Mouse (Mus musculus) embryonic facial prominence, embryonic 11.5 days (tissue): Measurements from ENCODE around the gene Prph. TPM values are rescaled to one million over a fixed set of nuclear protein-coding genes. Genes with fewer than 3 reads are reported as not detected.
A peak's percentile ranks its signal among the peaks of the same experiment; 100 is the strongest.

Source experiments
- ATAC-seq: fragments of 200-750 bp; cut with Nextera tagmentation; replicated peaks from 2 replicates; pipeline ENCODE4 v1.8.0; 2017; ENCODE audit warnings: low read depth; ENCODE audit not compliant: insufficient number of reproducible peaks, low FRiP score, low TSS enrichment
- DNase-seq: peaks from one replicate; pipeline ENCODE4 v3.0.0-alpha.2; 2015; ENCODE audit warnings: low spot score
- H3K27ac ChIP-seq: fragments of 300-500 bp; sonication (generic); replicated peaks from 2 replicates; pipeline ENCODE4 v1.5.1; 2014; ENCODE audit warnings: mild to moderate bottlenecking, low read depth, low read length, control low read depth
- H3K27me3 ChIP-seq: fragments of 300-500 bp; sonication (generic); 2 replicates; pipeline ENCODE4 v1.6.1; 2014; ENCODE audit warnings: mild to moderate bottlenecking, low read length, moderate library complexity, mixed read lengths; ENCODE audit not compliant: control insufficient read depth, insufficient read depth
- H3K36me3 ChIP-seq: fragments of 300-500 bp; sonication (generic); replicated peaks from 2 replicates; pipeline ENCODE4 v1.6.1; 2014; ENCODE audit warnings: low read depth, mild to moderate bottlenecking, low read length, moderate library complexity, mixed read lengths; ENCODE audit not compliant: control insufficient read depth, insufficient read depth
- H3K4me1 ChIP-seq: fragments of 300-500 bp; sonication (generic); 2 replicates; pipeline ENCODE4 v1.6.1; 2014; ENCODE audit warnings: low read length, mixed read lengths; ENCODE audit not compliant: control insufficient read depth, insufficient read depth
- H3K4me2 ChIP-seq: fragments of 300-500 bp; sonication (generic); 2 replicates; pipeline ENCODE4 v1.6.1; 2014; ENCODE audit warnings: low read depth, mild to moderate bottlenecking, control low read depth, low read length, moderate library complexity
- H3K4me3 ChIP-seq: fragments of 300-500 bp; sonication (generic); 2 replicates; pipeline ENCODE4 v1.5.1; 2014; ENCODE audit warnings: low read depth, low read length, control low read depth
- H3K9ac ChIP-seq: fragments of 300-500 bp; sonication (generic); replicated peaks from 2 replicates; pipeline ENCODE4 v1.6.1; 2014; ENCODE audit warnings: mild to moderate bottlenecking, control low read depth, low read length
- H3K9me3 ChIP-seq: fragments of 300-500 bp; sonication (generic); replicated peaks from 2 replicates; pipeline ENCODE4 v1.6.1; 2016; ENCODE audit warnings: mild to moderate bottlenecking, low read length, inconsistent platforms, mixed read lengths; ENCODE audit not compliant: control insufficient read depth
- WGBS: fragments of 180-500 bp; shearing (Covaris S2); extraction: QIAGEN DNeasy Blood & Tissue Kit; methylation state at CpG from one replicate; pipeline ENCODE4 v1.1.7; 2014; 5-methylcytosine and 5-hydroxymethylcytosine counted together
- polyA plus RNA-seq: library from polyadenylated mRNA; unstranded; fragments of >200 nt; fragmentation: Nextera tagmentation; extraction: Ambion mirVana; gene quantifications from 2 replicates; pipeline ENCODE4 v1.2.1, GENCODE M21; 2014

Gene Prph
- polyA plus RNA-seq, 1 experiment from 2014 or later, result 17.1 TPM

DNA sequence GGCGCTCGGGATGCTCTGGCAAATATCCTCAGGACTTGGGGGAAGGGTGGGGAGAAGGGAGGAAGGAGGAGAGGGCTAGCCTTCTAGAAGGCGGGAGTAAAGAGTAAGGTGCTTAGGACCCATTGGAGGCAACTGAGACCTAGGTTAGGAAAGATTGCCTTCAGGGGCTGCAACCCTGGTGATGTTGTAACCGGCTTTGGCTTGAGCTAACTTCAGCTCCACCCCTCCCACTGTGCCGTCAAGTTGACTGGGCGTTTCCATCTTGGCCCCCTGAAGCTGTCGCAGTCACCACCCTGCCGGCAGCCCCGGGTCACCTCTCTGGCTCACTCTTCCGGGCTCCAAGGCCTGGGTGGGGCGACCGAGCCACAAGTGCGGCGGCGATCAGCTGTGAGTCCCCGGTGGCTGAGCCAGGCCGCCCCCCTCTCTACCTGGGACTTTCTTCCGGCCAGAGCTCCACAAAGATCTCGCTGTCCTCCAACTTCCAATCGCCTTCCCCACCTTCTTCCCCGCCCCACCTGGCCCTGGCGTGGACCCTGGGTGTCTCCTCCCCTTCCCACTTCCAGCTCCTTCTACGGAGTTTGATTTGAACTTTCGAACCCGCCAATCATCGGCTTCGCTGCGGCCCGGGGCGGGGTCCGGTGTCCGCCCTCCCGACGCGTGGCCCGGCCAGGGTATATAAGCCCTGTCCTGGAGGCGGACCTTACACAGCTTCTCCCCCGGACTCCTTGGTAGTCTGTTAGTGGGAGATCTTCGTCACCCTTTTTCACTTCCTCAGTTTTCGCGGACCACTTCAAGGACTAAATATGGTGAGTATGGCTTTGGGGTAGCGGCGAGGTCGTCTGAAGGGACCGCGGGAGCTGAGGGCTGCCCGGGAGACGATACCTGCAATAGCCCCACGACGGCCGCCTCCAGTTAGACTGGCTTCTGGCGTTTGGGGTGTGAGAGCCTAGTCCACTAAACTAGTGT is 25.1 kb upstream of the Prph start, which contains the start of gene Tuba1c:
TSS of gene Tuba1c (plus strand) at position 273 of the 966 bp plus-strand sequence.
- no peaks in the 10 kb centered on the region for H3K36me3 ChIP-seq
- WGBS, result under 1% methylated on average over 52 of the region's 52 CpGs
- H3K4me1 ChIP-seq, result no peaks in the 10 kb centered on the region; the same call in 1 of the 2 replicates
- DNase-seq (peak; percentile 94), ATAC-seq (peak; percentile 89)
- no peaks in the 10 kb centered on the region for H3K9me3 ChIP-seq
- H3K9ac ChIP-seq, result peak within 1 kb of the TSS; percentile 65
- peak within 1 kb of the TSS; percentile 83 for H3K4me2 ChIP-seq
- H3K4me3 ChIP-seq, result peak within 1 kb of the TSS; percentile 45
- peak within 1 kb of the TSS; percentile 79 for H3K27ac ChIP-seq
- H3K27me3 ChIP-seq, result no peaks in the 10 kb centered on the region

DNA sequence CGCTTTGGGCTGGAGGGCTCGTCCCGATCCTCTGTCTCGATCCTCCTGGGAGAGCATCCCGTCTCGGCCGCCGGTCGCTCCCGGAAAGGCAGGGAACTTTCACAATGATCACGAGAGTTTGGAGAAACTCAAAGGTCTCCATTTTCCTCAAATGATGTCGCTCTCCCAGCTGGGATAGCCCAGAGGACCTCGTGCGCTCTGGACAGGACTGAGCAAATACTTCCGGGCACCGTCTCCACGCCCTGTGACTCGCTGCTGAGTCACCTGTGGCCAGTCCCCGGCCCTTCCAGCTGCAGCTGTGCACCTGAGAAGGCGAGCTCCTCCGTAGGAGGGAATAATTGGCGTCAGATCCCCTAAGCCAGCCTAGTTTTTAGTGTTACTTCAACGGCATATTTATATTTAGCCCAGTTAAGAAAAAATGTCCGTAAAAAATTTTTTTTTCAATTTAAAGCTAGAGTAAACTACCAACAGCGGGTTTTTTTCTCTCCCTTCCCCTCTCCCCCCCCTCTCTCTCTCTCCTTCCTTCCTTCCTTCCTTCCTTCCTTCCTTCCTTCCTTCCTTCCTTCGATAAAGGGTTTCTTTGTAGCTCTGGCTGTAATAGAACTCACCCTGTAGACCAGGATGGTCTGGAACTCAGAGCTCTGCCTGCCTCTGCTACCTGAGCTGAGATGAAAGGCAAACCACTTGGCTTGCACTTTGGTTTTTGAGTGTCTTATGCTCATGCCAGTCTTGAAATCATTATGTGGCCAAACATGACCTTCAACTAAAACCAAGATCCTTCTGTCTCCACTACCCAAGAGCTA is 24.2 kb upstream of the Prph start:
- Histone ChIP-seq H3K27ac (0 out of 2 replicates have a peak overlapping the region, but pooled peaks have one; percentile 16), H3K4me1 (no peaks in the 10 kb centered on the region; the same call in 1 of the 2 replicates), H3K9me3 (no peaks in the 10 kb centered on the region), H3K4me2 (peak overlapping the region; percentile 83), H3K4me3 (peak overlapping the region; percentile 45), H3K27me3 (no peaks in the 10 kb centered on the region), H3K9ac (peak overlapping the region; percentile 65), H3K36me3 (no peaks in the 10 kb centered on the region)
- ATAC-seq (no peak), DNase-seq (no peak)
- 12% methylated on average over 26 of the region's 26 CpGs for WGBS

DNA sequence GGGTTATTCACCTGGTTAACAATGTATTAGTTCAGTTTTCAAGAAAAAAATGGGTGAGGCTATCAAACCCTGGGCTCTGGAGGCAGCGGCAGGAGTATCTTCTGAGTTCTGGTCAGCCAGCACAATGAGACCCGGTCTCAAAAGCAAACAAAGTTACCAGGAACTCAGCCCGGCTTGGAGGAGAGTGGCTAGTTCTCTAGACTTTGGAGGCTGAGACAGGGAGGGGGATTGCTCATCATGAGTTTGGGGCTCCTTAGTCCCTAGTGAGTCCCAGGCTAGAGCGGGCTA is 23.6 kb upstream of the Prph start:
- Histone ChIP-seq H3K27ac (no peak overlapping the region), H3K4me3 (peak overlapping the region; percentile 45), H3K9me3 (no peaks in the 10 kb centered on the region), H3K27me3 (no peaks in the 10 kb centered on the region), H3K9ac (0 out of 2 replicates have a peak overlapping the region, but pooled peaks have one; percentile 26), H3K4me2 (peak overlapping the region; percentile 83), H3K36me3 (no peaks in the 10 kb centered on the region; the same call in 1 of the 2 replicates), H3K4me1 (no peaks in the 10 kb centered on the region; the same call in 1 of the 2 replicates)
- ATAC-seq (no peak), DNase-seq (no peak)
- 84% methylated on average over 4 of the region's 4 CpGs for WGBS

DNA sequence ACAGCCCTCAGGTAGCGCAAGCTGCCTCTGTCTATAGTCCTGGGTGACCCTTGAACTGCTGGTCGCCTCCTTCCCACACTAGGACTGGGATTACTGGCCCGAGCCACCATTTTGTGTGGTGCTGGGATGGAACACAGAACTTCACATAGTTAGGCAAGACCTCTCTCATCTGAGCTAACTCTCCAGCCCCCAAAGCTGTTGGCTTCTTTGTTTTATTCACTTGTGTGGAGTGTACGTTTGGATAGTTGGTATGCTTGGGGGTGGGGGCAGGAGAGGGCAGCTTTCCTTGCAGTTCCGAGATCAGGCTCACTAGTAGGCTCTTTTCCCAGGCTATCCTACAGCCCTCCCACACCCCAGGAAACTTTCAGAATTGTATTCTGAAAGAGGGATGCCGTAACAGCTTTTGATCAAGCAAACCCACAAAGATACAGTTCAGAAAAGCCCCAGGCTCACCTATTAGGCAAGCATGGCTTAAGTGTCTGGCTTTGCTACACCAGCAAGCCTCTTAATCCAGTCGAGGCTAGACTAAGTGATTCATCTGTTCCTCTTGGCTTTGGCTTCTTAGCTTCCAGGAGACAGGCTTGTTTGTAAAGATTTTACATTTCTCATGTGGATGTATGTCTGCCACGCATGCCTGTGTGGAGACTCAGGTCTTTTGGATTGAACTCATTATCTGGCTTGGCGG is 22.8 kb upstream of the Prph start:
- no peaks in the 10 kb centered on the region; the same call in none of the 2 replicates for H3K36me3 ChIP-seq
- no peak overlapping the region; the same call in 1 of the 2 replicates for H3K9ac ChIP-seq
- ATAC-seq (no peak), DNase-seq (no peak)
- WGBS, result 75% methylated on average over 9 of the region's 9 CpGs
- H3K9me3 ChIP-seq, result no peaks in the 10 kb centered on the region
- H3K4me1 ChIP-seq, result no peaks in the 10 kb centered on the region; the same call in 1 of the 2 replicates
- H3K4me3 ChIP-seq, result peak overlapping the region; percentile 6; the same call in 1 of the 2 replicates
- H3K27ac ChIP-seq, result no peak overlapping the region
- H3K27me3 ChIP-seq, result no peaks in the 10 kb centered on the region
- peak overlapping the region; percentile 39 for H3K4me2 ChIP-seq

DNA sequence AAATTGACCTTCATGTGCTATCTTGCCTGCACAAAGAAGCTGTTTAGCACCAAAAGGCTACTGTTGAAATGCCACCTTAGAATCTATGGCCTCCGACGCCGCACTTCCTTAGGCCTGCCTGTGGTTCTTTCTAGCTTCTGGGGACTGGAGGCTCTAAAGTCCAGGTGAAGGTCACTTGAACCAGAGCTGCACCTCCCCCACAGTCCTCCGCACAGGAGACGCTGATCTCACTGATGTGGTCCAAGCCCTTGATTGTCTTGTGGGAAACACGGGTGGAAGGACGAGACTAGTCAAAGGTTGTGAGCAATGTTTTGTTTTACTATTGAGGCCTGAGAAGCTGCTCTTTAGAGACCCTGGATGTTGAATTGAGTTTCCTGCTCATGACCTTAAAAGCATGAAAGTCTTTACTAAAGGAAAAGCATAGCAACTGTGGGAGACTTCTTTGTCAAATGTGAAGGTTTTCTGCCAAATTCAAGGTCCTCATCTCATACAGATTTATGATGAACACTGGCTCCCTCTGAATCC is 22.2 kb upstream of the Prph start:
- WGBS, result 80% methylated on average over 7 of the region's 7 CpGs
- Histone ChIP-seq H3K27ac (no peak overlapping the region), H3K9me3 (no peaks in the 10 kb centered on the region), H3K36me3 (no peaks in the 10 kb centered on the region; the same call in none of the 2 replicates), H3K4me2 (no peak overlapping the region), H3K4me1 (no peaks in the 10 kb centered on the region; the same call in 1 of the 2 replicates), H3K9ac (no peak overlapping the region), H3K4me3 (no peak overlapping the region), H3K27me3 (no peaks in the 10 kb centered on the region)
- ATAC-seq (no peak), DNase-seq (no peak)

DNA sequence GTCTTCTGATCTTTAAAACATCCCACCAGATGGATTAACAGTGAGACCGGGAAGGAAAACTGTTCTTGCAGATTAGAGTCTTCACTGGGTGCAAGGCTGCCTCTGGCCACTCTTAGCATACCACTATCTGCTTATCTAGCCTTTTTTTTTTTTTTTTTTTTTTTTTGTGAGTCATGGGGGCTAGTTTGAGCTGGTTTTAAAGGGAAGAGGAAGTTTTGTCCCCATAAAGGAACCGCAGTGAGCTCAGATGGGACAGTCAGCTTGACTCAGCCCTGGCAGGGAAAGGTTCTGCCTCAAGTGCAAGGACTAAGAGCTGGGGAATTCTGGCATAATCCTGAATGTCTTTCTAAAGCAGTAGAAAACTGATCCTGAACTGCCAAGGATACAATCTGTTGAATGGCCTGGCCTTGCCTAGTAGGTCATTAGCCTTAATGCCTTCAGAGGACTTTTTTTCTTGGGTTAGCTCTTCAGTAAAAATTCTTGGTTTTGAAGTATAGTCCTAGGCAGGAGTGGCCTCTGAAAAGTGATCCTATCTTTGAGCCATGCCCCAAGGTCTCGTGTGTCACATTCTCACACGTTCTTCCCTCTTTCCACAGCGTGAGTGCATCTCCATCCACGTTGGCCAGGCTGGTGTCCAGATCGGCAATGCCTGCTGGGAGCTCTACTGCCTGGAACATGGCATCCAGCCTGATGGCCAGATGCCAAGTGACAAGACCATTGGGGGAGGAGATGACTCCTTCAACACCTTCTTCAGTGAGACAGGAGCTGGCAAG is 21.3 kb upstream of the Prph start:
- Histone ChIP-seq H3K4me3 (no peak overlapping the region), H3K4me2 (no peak overlapping the region), H3K36me3 (no peaks in the 10 kb centered on the region; the same call in none of the 2 replicates)

DNA sequence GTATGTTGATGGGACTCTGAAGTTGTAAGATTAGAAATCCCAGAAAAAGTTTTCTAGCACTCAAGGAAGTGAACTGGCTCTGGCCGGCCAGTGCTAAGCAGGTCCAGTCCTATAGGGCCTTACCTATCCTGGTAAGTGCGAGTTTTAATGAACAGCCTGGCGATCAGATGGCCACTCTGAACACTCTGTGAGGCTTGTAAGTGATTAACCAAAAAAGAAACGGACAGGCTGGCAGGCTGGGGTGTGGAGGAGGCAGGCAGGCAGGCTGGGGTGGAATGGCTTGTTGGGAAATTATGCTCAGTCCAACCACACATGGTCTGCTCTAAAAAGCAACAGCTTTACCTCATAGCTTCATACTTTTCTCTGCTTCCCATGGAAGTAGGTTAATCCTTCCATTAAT is 19.5 kb upstream of the Prph start:
- Histone ChIP-seq H3K36me3 (no peaks in the 10 kb centered on the region; the same call in none of the 2 replicates), H3K4me3 (no peak overlapping the region), H3K27ac (no peak overlapping the region), H3K27me3 (no peaks in the 10 kb centered on the region), H3K9me3 (no peaks in the 10 kb centered on the region), H3K4me1 (no peaks in the 10 kb centered on the region; the same call in 1 of the 2 replicates), H3K4me2 (no peak overlapping the region), H3K9ac (no peak overlapping the region)
- no peak for DNase-seq
- no peak for ATAC-seq
- 84% methylated on average over 4 of the region's 4 CpGs for WGBS

More for the DNA sequence above, 21.3 kb upstream of the Prph start:
- 87% methylated on average over 7 of the region's 7 CpGs for WGBS
- DNase-seq (no peak), ATAC-seq (no peak)
- H3K9ac ChIP-seq, result no peak overlapping the region
- H3K27ac ChIP-seq, result no peak overlapping the region
- no peaks in the 10 kb centered on the region; the same call in 1 of the 2 replicates for H3K4me1 ChIP-seq
- no peaks in the 10 kb centered on the region for H3K27me3 ChIP-seq
- no peaks in the 10 kb centered on the region for H3K9me3 ChIP-seq
